Mouse (Mus musculus): Measurements from ENCODE around the gene Sesn3. TPM values are rescaled to one million over a fixed set of nuclear protein-coding genes. Genes with fewer than 3 reads are reported as not detected.
A peak's percentile ranks its signal among the peaks of the same experiment; 100 is the strongest.

Sesn3 gene
- polyA plus RNA-seq, 1 experiment from 2014 or later = 17.7 TPM

GRCm38 (mm10) chr9:14248209-14248596 lies 26.7 kb upstream of the Sesn3 start:
- no peak for ATAC-seq (ENCODE audit: insufficient number of reproducible peaks, low FRiP score, low TSS enrichment, low read depth)
- 68% methylated on average over 3 of the region's 3 CpGs for whole genome bisulfite sequencing
- Histone ChIP-seq H3K9me3 (replicated peaks) (no peaks in the 10 kb centered on the region), H3K4me3 (replicated peaks) (no peak overlapping the region), H3K27ac (replicated peaks) (peak overlapping the region; percentile 74), H3K36me3 (no peaks in the 10 kb centered on the region), H3K27me3 (no peaks in the 10 kb centered on the region), H3K4me1 (peaks cover 32% of the 10 kb centered on the region), H3K9ac (no peak overlapping the region), H3K4me2 (replicated peaks) (no peak overlapping the region)

GRCm38 (mm10) chr9:14261150-14261549 lies 13.7 kb upstream of the Sesn3 start:
- Histone ChIP-seq H3K4me1 (no peaks in the 10 kb centered on the region), H3K36me3 (no peaks in the 10 kb centered on the region)

DNA sequence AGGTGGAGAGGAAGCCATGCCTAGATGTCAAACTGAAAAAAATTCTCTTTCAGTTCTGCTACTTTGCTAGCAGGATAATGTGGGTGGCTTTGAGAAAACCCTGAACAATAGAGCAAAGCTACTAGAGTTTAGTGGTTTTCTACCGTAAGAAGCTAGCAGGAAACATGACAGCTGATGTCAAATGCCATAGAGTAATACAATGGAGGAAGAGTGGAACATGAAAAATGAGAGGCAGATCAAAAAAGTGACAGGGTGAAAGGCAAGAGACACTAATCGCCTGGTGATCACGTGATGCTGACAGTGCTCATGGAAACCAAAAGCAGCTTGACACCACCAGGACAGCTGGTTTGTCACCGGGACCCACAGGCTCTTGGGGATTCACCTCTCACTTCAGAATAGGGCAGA lies 12.3 kb upstream of the Sesn3 start:
- no peak overlapping the region for H3K4me2 ChIP-seq (replicated peaks)
- no peak overlapping the region for H3K9ac ChIP-seq
- H3K4me1 ChIP-seq = no peaks in the 10 kb centered on the region
- no peak overlapping the region for H3K27ac ChIP-seq (replicated peaks)
- H3K4me3 ChIP-seq (replicated peaks) = no peak overlapping the region
- no peaks in the 10 kb centered on the region for H3K9me3 ChIP-seq (replicated peaks)
- no peaks in the 10 kb centered on the region for H3K36me3 ChIP-seq
- 69% methylated on average over 4 of the region's 4 CpGs for WGBS
- H3K27me3 ChIP-seq = no peaks in the 10 kb centered on the region
- no peak for ATAC-seq (ENCODE audit: insufficient number of reproducible peaks, low FRiP score, low TSS enrichment, low read depth)

More at GRCm38 (mm10) chr9:14261150-14261549, 13.7 kb upstream of the Sesn3 start:
- Histone ChIP-seq H3K27me3 (no peaks in the 10 kb centered on the region), H3K4me2 (replicated peaks) (no peak overlapping the region), H3K9ac (no peak overlapping the region), H3K27ac (replicated peaks) (no peak overlapping the region), H3K4me3 (replicated peaks) (no peak overlapping the region), H3K9me3 (replicated peaks) (no peaks in the 10 kb centered on the region)
- WGBS = 41% methylated on average over 3 of the region's 3 CpGs
- no peak for ATAC-seq (ENCODE audit: insufficient number of reproducible peaks, low FRiP score, low TSS enrichment, low read depth)

DNA sequence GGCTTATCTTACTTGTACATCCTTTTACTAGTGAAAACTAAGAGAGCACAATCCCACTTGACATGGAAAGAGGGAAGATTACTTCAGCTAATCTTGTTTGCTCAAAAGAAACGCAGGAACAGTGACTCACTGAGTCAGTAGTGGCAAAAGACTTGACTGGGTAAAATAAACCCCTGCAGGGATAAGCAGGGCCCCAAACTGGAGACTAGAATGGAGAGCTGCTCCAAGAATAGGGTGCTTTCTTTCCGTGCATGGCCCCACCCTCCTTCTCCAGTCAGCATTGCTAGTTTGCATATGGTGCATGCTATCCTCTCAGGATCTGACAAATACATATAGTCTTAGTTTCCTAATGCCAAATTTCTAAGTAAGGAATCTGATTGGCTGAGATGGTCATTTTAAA lies 8.4 kb upstream of the Sesn3 start:
- no peak for ATAC-seq (ENCODE audit: insufficient number of reproducible peaks, low FRiP score, low TSS enrichment, low read depth)
- Histone ChIP-seq H3K27ac (replicated peaks) (no peak overlapping the region), H3K4me1 (no peaks in the 10 kb centered on the region), H3K4me2 (replicated peaks) (no peak overlapping the region), H3K27me3 (no peaks in the 10 kb centered on the region), H3K9me3 (replicated peaks) (no peaks in the 10 kb centered on the region), H3K36me3 (no peaks in the 10 kb centered on the region), H3K9ac (no peak overlapping the region), H3K4me3 (replicated peaks) (no peak overlapping the region)
- 10% methylated on average over 2 of the region's 2 CpGs for WGBS

DNA sequence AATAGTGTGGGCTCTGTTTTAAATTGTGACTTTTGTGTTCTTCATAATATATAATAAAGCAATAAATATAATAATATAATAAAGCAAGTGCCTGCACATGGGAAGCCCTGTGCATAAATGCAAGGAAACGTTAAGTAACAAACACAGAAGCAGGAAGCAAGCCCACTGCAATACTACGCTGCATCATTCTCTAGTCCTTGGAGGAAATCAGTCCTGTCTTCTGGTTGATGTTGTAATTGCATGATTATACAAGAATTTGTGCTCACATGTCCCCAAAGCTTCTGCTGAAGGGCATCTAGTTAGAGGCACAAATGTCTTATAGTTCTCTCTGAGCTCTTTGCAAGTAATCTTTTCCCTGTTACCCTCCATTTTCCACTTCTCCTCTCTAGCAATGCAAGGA lies 6.3 kb upstream of the Sesn3 start:
- Histone ChIP-seq H3K27me3 (no peaks in the 10 kb centered on the region), H3K4me2 (replicated peaks) (no peak overlapping the region), H3K4me1 (no peaks in the 10 kb centered on the region), H3K36me3 (no peaks in the 10 kb centered on the region), H3K9ac (no peak overlapping the region), H3K27ac (replicated peaks) (no peak overlapping the region), H3K4me3 (replicated peaks) (no peak overlapping the region), H3K9me3 (replicated peaks) (no peaks in the 10 kb centered on the region)
- no peak for ATAC-seq (ENCODE audit: insufficient number of reproducible peaks, low FRiP score, low TSS enrichment, low read depth)
- WGBS = 60% methylated on average over 2 of the region's 2 CpGs

DNA sequence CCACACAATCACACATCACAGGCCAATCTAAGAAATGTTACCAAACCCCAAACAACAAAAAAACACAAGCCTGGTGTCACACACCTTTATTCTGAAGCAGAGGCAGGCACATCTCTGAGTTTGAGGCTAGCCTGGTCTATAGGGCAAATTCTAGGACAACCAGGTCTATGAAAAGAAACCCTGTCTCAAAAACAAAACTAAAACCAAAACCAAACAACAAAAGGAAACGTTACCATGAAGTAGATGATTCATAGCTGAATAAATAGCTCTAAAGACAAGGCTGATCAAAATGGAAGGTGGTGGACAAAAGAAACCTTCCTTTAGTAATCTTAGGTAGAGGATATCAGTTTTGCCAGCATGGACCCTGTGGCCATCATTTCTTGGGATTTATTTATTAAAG lies 1.9 kb upstream of the Sesn3 start:
- H3K9ac ChIP-seq = no peak overlapping the region
- no peaks in the 10 kb centered on the region for H3K27me3 ChIP-seq
- H3K4me3 ChIP-seq (replicated peaks) = no peak overlapping the region
- no peaks in the 10 kb centered on the region for H3K36me3 ChIP-seq
- 68% methylated on average over 1 of the region's 1 CpGs for WGBS
- no peak for ATAC-seq (ENCODE audit: insufficient number of reproducible peaks, low FRiP score, low TSS enrichment, low read depth)
- H3K9me3 ChIP-seq (replicated peaks) = no peaks in the 10 kb centered on the region
- no peak overlapping the region for H3K27ac ChIP-seq (replicated peaks)
- peaks cover 6% of the 10 kb centered on the region for H3K4me1 ChIP-seq
- H3K4me2 ChIP-seq (replicated peaks) = no peak overlapping the region

- no peaks in the 10 kb centered on the region for H3K9me3 ChIP-seq (replicated peaks)
- ATAC-seq (ENCODE audit: insufficient number of reproducible peaks, low FRiP score, low TSS enrichment, low read depth) = no peak
- peak overlapping the region; percentile 55 for H3K4me2 ChIP-seq (replicated peaks)
- H3K27me3 ChIP-seq = no peaks in the 10 kb centered on the region
- H3K36me3 ChIP-seq = no peaks in the 10 kb centered on the region
- H3K4me3 ChIP-seq (replicated peaks) = no peak overlapping the region
- H3K9ac ChIP-seq = no peak overlapping the region
- peak overlapping the region; percentile 95 for H3K27ac ChIP-seq (replicated peaks)
- 47% methylated on average over 5 of the region's 5 CpGs for WGBS
- peaks cover 9% of the 10 kb centered on the region for H3K4me1 ChIP-seq
Measured at GRCm38 (mm10) chr9:14274586-14274985, 281 bp upstream of the Sesn3 start.

- peak; percentile 99 for ATAC-seq (ENCODE audit: insufficient number of reproducible peaks, low FRiP score, low TSS enrichment, low read depth)
- Histone ChIP-seq H3K9ac (peak overlapping the region; percentile 80), H3K36me3 (no peaks in the 10 kb centered on the region), H3K4me1 (peaks cover 9% of the 10 kb centered on the region), H3K27ac (replicated peaks) (peak overlapping the region; percentile 98), H3K27me3 (no peaks in the 10 kb centered on the region), H3K4me3 (replicated peaks) (peak overlapping the region; percentile 81), H3K9me3 (replicated peaks) (no peaks in the 10 kb centered on the region), H3K4me2 (replicated peaks) (peak overlapping the region; percentile 55)
- under 1% methylated on average over 46 of the region's 54 CpGs for WGBS
Measured at GRCm38 (mm10) chr9:14275792-14276480, 1.1 kb downstream of the Sesn3 start.

DNA sequence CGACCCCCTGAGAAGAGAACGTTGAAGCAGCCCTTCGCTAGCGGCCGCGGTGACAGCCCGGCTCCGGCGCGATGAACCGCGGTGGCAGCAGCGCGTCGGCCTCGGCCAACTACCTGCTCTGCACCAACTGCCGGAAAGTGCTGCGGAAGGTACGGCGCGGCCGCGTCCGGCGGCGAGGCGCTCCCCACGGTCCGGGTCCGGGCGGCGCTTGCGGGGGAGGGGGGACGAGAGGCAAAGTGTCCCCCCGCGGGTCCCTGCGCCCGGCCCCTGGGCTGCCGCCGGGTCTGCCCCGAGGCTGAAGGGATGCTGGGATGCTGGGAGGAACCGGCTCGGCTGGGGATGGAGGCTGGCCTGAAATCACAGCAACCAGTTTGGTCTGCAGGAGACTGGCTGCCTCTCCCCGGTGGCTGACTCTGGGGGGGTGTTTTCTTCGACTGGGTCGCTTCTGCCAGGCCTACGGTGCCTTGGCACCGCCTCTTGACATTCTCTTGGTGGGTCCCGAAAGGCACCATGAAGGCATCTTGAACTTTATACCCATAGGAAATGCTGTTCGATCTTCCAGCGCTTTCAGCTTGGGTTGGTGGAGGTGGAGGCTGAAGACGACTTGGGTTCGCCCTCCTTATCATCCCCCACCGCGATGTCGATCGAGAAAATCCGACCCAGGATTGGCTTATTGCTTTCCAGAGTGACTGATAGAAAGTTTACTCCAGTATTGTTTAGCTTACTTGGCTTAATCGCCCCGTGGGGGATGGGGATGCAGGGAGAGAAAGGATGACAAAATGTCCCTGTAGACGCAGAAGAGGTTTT lies 1.8 kb downstream of the Sesn3 start:
- peak overlapping the region; percentile 98 for H3K27ac ChIP-seq (replicated peaks)
- WGBS = under 1% methylated on average over 61 of the region's 61 CpGs
- peak overlapping the region; percentile 81 for H3K4me3 ChIP-seq (replicated peaks)
- peaks cover 9% of the 10 kb centered on the region for H3K4me1 ChIP-seq
- no peaks in the 10 kb centered on the region for H3K9me3 ChIP-seq (replicated peaks)
- peak; percentile 54 for ATAC-seq (ENCODE audit: insufficient number of reproducible peaks, low FRiP score, low TSS enrichment, low read depth)
- H3K36me3 ChIP-seq = no peaks in the 10 kb centered on the region
- H3K27me3 ChIP-seq = no peaks in the 10 kb centered on the region
- H3K4me2 ChIP-seq (replicated peaks) = peak overlapping the region; percentile 53
- H3K9ac ChIP-seq = peak overlapping the region; percentile 80

DNA sequence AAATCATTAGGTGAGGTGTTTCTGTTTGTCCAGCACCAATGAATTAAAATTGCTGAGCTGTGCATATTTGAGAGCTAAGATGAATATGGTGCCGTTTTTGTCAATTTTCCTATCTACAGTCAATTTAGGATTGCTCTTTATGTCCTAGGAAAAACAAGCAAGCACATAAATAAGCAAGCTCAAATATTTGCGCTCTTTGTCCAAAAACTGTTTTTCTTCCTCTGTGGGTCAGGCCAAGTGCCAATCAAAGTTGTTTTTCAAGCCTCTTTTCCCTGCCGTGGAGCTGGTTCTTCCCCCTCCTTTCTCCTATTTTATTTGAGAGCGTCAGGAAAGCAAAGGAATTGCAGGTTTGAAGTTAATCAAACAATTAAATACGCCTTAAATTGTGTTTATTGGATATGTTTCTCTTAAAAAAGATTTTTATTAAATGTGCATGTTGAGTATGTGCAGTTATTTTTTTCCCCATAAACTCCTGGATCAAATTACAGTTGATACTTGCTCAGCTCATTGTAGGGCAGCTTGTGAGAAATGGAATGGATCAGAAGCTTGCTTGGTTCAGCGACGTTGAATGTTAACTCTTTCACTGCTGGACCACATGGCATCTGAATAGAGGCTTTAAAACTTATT lies 2.6 kb downstream of the Sesn3 start:
- no peaks in the 10 kb centered on the region for H3K9me3 ChIP-seq (replicated peaks)
- no peaks in the 10 kb centered on the region for H3K27me3 ChIP-seq
- peaks cover 9% of the 10 kb centered on the region for H3K4me1 ChIP-seq
- H3K4me3 ChIP-seq (replicated peaks) = peak overlapping the region; percentile 81
- peak overlapping the region; percentile 53 for H3K4me2 ChIP-seq (replicated peaks)
- 2% methylated on average over 7 of the region's 7 CpGs for WGBS
- no peak for ATAC-seq (ENCODE audit: insufficient number of reproducible peaks, low FRiP score, low TSS enrichment, low read depth)
- peak overlapping the region; percentile 80 for H3K9ac ChIP-seq
- H3K27ac ChIP-seq (replicated peaks) = peak overlapping the region; percentile 98
- H3K36me3 ChIP-seq = no peaks in the 10 kb centered on the region

GRCm38 (mm10) chr9:14280696-14281095 lies 5.8 kb downstream of the Sesn3 start:
- Histone ChIP-seq H3K4me3 (replicated peaks) (no peak overlapping the region), H3K4me2 (replicated peaks) (no peak overlapping the region), H3K9ac (no peak overlapping the region), H3K9me3 (replicated peaks) (no peaks in the 10 kb centered on the region), H3K27ac (replicated peaks) (no peak overlapping the region), H3K27me3 (no peaks in the 10 kb centered on the region), H3K36me3 (no peaks in the 10 kb centered on the region), H3K4me1 (peaks cover 11% of the 10 kb centered on the region; the same call in 1 of the 2 replicates)
- ATAC-seq (ENCODE audit: insufficient number of reproducible peaks, low FRiP score, low TSS enrichment, low read depth) = no peak
- 62% methylated on average over 1 of the region's 1 CpGs for WGBS
